Mouse (Mus musculus): ENCODE measurements around the gene Extl2.

GRCm38 (mm10) chr3:116016116-116016515, 8.9 kb downstream of the Extl2 start:
- no peak for TF ChIP-seq CTCF (IDR thresholded peaks at IDR 0.05; ENCODE audit: control insufficient read depth, insufficient read depth, insufficient replicate concordance, low read depth, low read length)
- no peak for TF ChIP-seq POLR2A (IDR thresholded peaks at IDR 0.05; ENCODE audit: control insufficient read depth, low read depth, low read length)

All from testis, adult 2 months (tissue).